Mouse (Mus musculus): ENCODE results near the gene Ftcd. TPM values are rescaled to one million over a fixed set of nuclear protein-coding genes. Genes with fewer than 3 reads are reported as not detected.
A peak's percentile ranks its signal among the peaks of the same experiment; 100 is the strongest.

The Ftcd gene
- polyA plus RNA-seq, 1 experiment from 2014 or later: not detected

- Histone ChIP-seq H3K4me1 (replicated peaks; ENCODE audit: control insufficient read depth, insufficient read depth, low read length) (no peaks in the 10 kb centered on the region), H3K9ac (ENCODE audit: low read depth, low read length) (no peak overlapping the region), H3K4me3 (ENCODE audit: low read depth, low read length) (no peak overlapping the region), H3K27ac (ENCODE audit: low read depth, low read length) (no peak overlapping the region), H3K4me2 (replicated peaks; ENCODE audit: low read depth, low read length) (no peak overlapping the region), H3K27me3 (ENCODE audit: control insufficient read depth, insufficient read depth, low read length) (no peaks in the 10 kb centered on the region), H3K9me3 (ENCODE audit: control insufficient read depth, low read length) (no peaks in the 10 kb centered on the region), H3K36me3 (ENCODE audit: control insufficient read depth, insufficient read depth, low read length) (no peaks in the 10 kb centered on the region)
- ATAC-seq (ENCODE audit: low FRiP score) (no peak), DNase-seq (ENCODE audit: low spot score) (no peak)
- 74% methylated on average over 7 of the region's 7 CpGs for WGBS
These were observed 1.5 kb downstream of the Ftcd start for GRCm38 (mm10) chr10:76576920-76577319.

- no peak for ATAC-seq (ENCODE audit: low FRiP score)
- no peaks in the 10 kb centered on the region for H3K27me3 ChIP-seq (ENCODE audit: control insufficient read depth, insufficient read depth, low read length)
- WGBS: 20% methylated on average over 10 of the region's 10 CpGs
These were observed 8.7 kb downstream of the Ftcd start for GRCm38 (mm10) chr10:76584138-76584537.

GRCm38 (mm10) chr10:76586190-76586589 is 10.7 kb downstream of the Ftcd start:
- Histone ChIP-seq H3K9me3 (ENCODE audit: control insufficient read depth, low read length) (no peaks in the 10 kb centered on the region), H3K4me1 (replicated peaks; ENCODE audit: control insufficient read depth, insufficient read depth, low read length) (no peaks in the 10 kb centered on the region), H3K27me3 (ENCODE audit: control insufficient read depth, insufficient read depth, low read length) (no peaks in the 10 kb centered on the region), H3K36me3 (ENCODE audit: control insufficient read depth, insufficient read depth, low read length) (no peaks in the 10 kb centered on the region), H3K4me3 (ENCODE audit: low read depth, low read length) (no peak overlapping the region), H3K27ac (ENCODE audit: low read depth, low read length) (no peak overlapping the region), H3K4me2 (replicated peaks; ENCODE audit: low read depth, low read length) (no peak overlapping the region), H3K9ac (ENCODE audit: low read depth, low read length) (no peak overlapping the region)
- whole genome bisulfite sequencing: 55% methylated on average over 1 of the region's 1 CpGs
- DNase-seq (ENCODE audit: low spot score): no peak
- no peak for ATAC-seq (ENCODE audit: low FRiP score)

More at GRCm38 (mm10) chr10:76584138-76584537, 8.7 kb downstream of the Ftcd start:
- Histone ChIP-seq H3K4me3 (ENCODE audit: low read depth, low read length) (no peak overlapping the region), H3K9ac (ENCODE audit: low read depth, low read length) (no peak overlapping the region), H3K27ac (ENCODE audit: low read depth, low read length) (no peak overlapping the region), H3K4me2 (replicated peaks; ENCODE audit: low read depth, low read length) (no peak overlapping the region), H3K9me3 (ENCODE audit: control insufficient read depth, low read length) (no peaks in the 10 kb centered on the region), H3K36me3 (ENCODE audit: control insufficient read depth, insufficient read depth, low read length) (no peaks in the 10 kb centered on the region), H3K4me1 (replicated peaks; ENCODE audit: control insufficient read depth, insufficient read depth, low read length) (no peaks in the 10 kb centered on the region)
- no peak for DNase-seq (ENCODE audit: low spot score)

GRCm38 (mm10) chr10:76590197-76590596 is 14.7 kb downstream of the Ftcd start:
- Histone ChIP-seq H3K36me3 (ENCODE audit: control insufficient read depth, insufficient read depth, low read length) (no peaks in the 10 kb centered on the region), H3K4me3 (ENCODE audit: low read depth, low read length) (no peak overlapping the region), H3K27ac (ENCODE audit: low read depth, low read length) (no peak overlapping the region), H3K27me3 (ENCODE audit: control insufficient read depth, insufficient read depth, low read length) (no peaks in the 10 kb centered on the region), H3K4me1 (replicated peaks; ENCODE audit: control insufficient read depth, insufficient read depth, low read length) (no peaks in the 10 kb centered on the region), H3K9me3 (ENCODE audit: control insufficient read depth, low read length) (no peaks in the 10 kb centered on the region), H3K4me2 (replicated peaks; ENCODE audit: low read depth, low read length) (no peak overlapping the region), H3K9ac (ENCODE audit: low read depth, low read length) (no peak overlapping the region)
- ATAC-seq (ENCODE audit: low FRiP score) (no peak), DNase-seq (ENCODE audit: low spot score) (no peak)
- 87% methylated on average over 11 of the region's 11 CpGs for WGBS

- 92% methylated on average over 31 of the region's 31 CpGs for WGBS
- Histone ChIP-seq H3K9me3 (ENCODE audit: control insufficient read depth, low read length) (no peaks in the 10 kb centered on the region), H3K36me3 (ENCODE audit: control insufficient read depth, insufficient read depth, low read length) (no peaks in the 10 kb centered on the region), H3K9ac (ENCODE audit: low read depth, low read length) (no peak overlapping the region), H3K27ac (ENCODE audit: low read depth, low read length) (no peak overlapping the region), H3K27me3 (ENCODE audit: control insufficient read depth, insufficient read depth, low read length) (no peaks in the 10 kb centered on the region), H3K4me3 (ENCODE audit: low read depth, low read length) (no peak overlapping the region), H3K4me2 (replicated peaks; ENCODE audit: low read depth, low read length) (no peak overlapping the region), H3K4me1 (replicated peaks; ENCODE audit: control insufficient read depth, insufficient read depth, low read length) (no peaks in the 10 kb centered on the region)
- DNase-seq (ENCODE audit: low spot score) (no peak), ATAC-seq (ENCODE audit: low FRiP score) (no peak)
These were observed 20.9 kb downstream of the Ftcd start for GRCm38 (mm10) chr10:76596338-76596737.

- ATAC-seq (ENCODE audit: low FRiP score): no peak
These were observed 27.2 kb downstream of the Ftcd start for GRCm38 (mm10) chr10:76602690-76603089.

GRCm38 (mm10) chr10:76612473-76612872 is 37.0 kb downstream of the Ftcd start:
- no peaks in the 10 kb centered on the region for H3K27me3 ChIP-seq (ENCODE audit: control insufficient read depth, insufficient read depth, low read length)
- ATAC-seq (ENCODE audit: low FRiP score): no peak
- no peak overlapping the region for H3K27ac ChIP-seq (ENCODE audit: low read depth, low read length)

More at GRCm38 (mm10) chr10:76602690-76603089, 27.2 kb downstream of the Ftcd start:
- DNase-seq (ENCODE audit: low spot score): no peak
- Histone ChIP-seq H3K36me3 (ENCODE audit: control insufficient read depth, insufficient read depth, low read length) (no peaks in the 10 kb centered on the region), H3K27ac (ENCODE audit: low read depth, low read length) (no peak overlapping the region), H3K4me1 (replicated peaks; ENCODE audit: control insufficient read depth, insufficient read depth, low read length) (no peaks in the 10 kb centered on the region), H3K9ac (ENCODE audit: low read depth, low read length) (no peak overlapping the region), H3K4me2 (replicated peaks; ENCODE audit: low read depth, low read length) (no peak overlapping the region), H3K9me3 (ENCODE audit: control insufficient read depth, low read length) (no peaks in the 10 kb centered on the region), H3K4me3 (ENCODE audit: low read depth, low read length) (no peak overlapping the region), H3K27me3 (ENCODE audit: control insufficient read depth, insufficient read depth, low read length) (no peaks in the 10 kb centered on the region)
- WGBS: 80% methylated on average over 3 of the region's 3 CpGs

GRCm38 (mm10) chr10:76622411-76622810 is 47.0 kb downstream of the Ftcd start:
- ATAC-seq (ENCODE audit: low FRiP score) (no peak), DNase-seq (ENCODE audit: low spot score) (no peak)
- H3K4me3 ChIP-seq (ENCODE audit: low read depth, low read length): no peak overlapping the region; the same call in 1 of the 2 replicates
- no peak overlapping the region for H3K9ac ChIP-seq (ENCODE audit: low read depth, low read length)
- WGBS: 76% methylated on average over 4 of the region's 4 CpGs
- H3K27ac ChIP-seq (ENCODE audit: low read depth, low read length): no peak overlapping the region
- H3K4me2 ChIP-seq (replicated peaks; ENCODE audit: low read depth, low read length): no peak overlapping the region; the same call in 1 of the 2 replicates
- no peaks in the 10 kb centered on the region for H3K36me3 ChIP-seq (ENCODE audit: control insufficient read depth, insufficient read depth, low read length)
- H3K9me3 ChIP-seq (ENCODE audit: control insufficient read depth, low read length): no peaks in the 10 kb centered on the region
- no peaks in the 10 kb centered on the region; the same call in 1 of the 2 replicates for H3K27me3 ChIP-seq (ENCODE audit: control insufficient read depth, insufficient read depth, low read length)
- H3K4me1 ChIP-seq (replicated peaks; ENCODE audit: control insufficient read depth, insufficient read depth, low read length): 0 out of 2 replicates have a peak, but pooled peaks cover 2% of the 10 kb centered on the region

More at GRCm38 (mm10) chr10:76612473-76612872, 37.0 kb downstream of the Ftcd start:
- no peak for DNase-seq (ENCODE audit: low spot score)
- no peak overlapping the region for H3K4me2 ChIP-seq (replicated peaks; ENCODE audit: low read depth, low read length)
- 95% methylated on average over 7 of the region's 7 CpGs for WGBS
- H3K36me3 ChIP-seq (ENCODE audit: control insufficient read depth, insufficient read depth, low read length): no peaks in the 10 kb centered on the region
- H3K4me3 ChIP-seq (ENCODE audit: low read depth, low read length): no peak overlapping the region
- no peak overlapping the region for H3K9ac ChIP-seq (ENCODE audit: low read depth, low read length)
- H3K4me1 ChIP-seq (replicated peaks; ENCODE audit: control insufficient read depth, insufficient read depth, low read length): no peaks in the 10 kb centered on the region
- H3K9me3 ChIP-seq (ENCODE audit: control insufficient read depth, low read length): no peaks in the 10 kb centered on the region

- H3K4me1 ChIP-seq (replicated peaks; ENCODE audit: control insufficient read depth, insufficient read depth, low read length): 0 out of 2 replicates have a peak, but pooled peaks cover 2% of the 10 kb centered on the region
- no peaks in the 10 kb centered on the region for H3K9me3 ChIP-seq (ENCODE audit: control insufficient read depth, low read length)
- 3% methylated on average over 30 of the region's 31 CpGs for WGBS
- H3K27ac ChIP-seq (ENCODE audit: low read depth, low read length): no peak within 1 kb of the TSS; the same call in 1 of the 2 replicates
- no peaks in the 10 kb centered on the region for H3K36me3 ChIP-seq (ENCODE audit: control insufficient read depth, insufficient read depth, low read length)
- H3K9ac ChIP-seq (ENCODE audit: low read depth, low read length): peak within 1 kb of the TSS; percentile 42
- H3K4me3 ChIP-seq (ENCODE audit: low read depth, low read length): peak within 1 kb of the TSS; percentile 34
- peak within 1 kb of the TSS; percentile 63 for H3K4me2 ChIP-seq (replicated peaks; ENCODE audit: low read depth, low read length)
- ATAC-seq (ENCODE audit: low FRiP score) (peak; percentile 87), DNase-seq (ENCODE audit: low spot score) (peak; percentile 92)
- no peaks in the 10 kb centered on the region; the same call in 1 of the 2 replicates for H3K27me3 ChIP-seq (ENCODE audit: control insufficient read depth, insufficient read depth, low read length)
These were observed 47.7 kb downstream of the Ftcd start, which contains the start of gene Col6a2 for GRCm38 (mm10) chr10:76622928-76623680. TSS of gene Col6a2 (minus strand) at chr10:76623630.
